Mouse (Mus musculus) CH12.LX (cell line): ENCODE results near the gene Adra1b. TPM values are rescaled to one million over a fixed set of nuclear protein-coding genes. Genes with fewer than 3 reads are reported as not detected.

ENCODE experiments used
- DNase-seq: peaks from one replicate; pipeline ENCODE4 v3.0.0-alpha.2; 2013; ENCODE audit errors: extremely low read depth
- H3K27ac ChIP-seq: 2 replicates; pipeline ENCODE4 v1.5.1; 2012; ENCODE audit warnings: low read depth, mild to moderate bottlenecking, control low read depth, moderate library complexity; ENCODE audit not compliant: insufficient read depth
- H3K27me3 ChIP-seq: replicated peaks from 2 replicates; pipeline ENCODE3; 2012; ENCODE audit warnings: inconsistent platforms
- H3K36me3 ChIP-seq, 2 experiments: replicated peaks in 1 of 2; 2 replicates each; pipeline versions ENCODE3 to v1.6.1; 2012; ENCODE audit warnings: inconsistent platforms in 1 of 2, low read length in 1 of 2, mild to moderate bottlenecking in 1 of 2, mixed read lengths in 1 of 2, moderate library complexity in 1 of 2; ENCODE audit not compliant: control insufficient read depth in 1 of 2, insufficient read depth in 1 of 2
- H3K4me1 ChIP-seq, 2 experiments: 2 replicates each; pipeline ENCODE4 v1.6.1; 2012; ENCODE audit warnings: inconsistent platforms in 1 of 2, moderate library complexity in 1 of 2; ENCODE audit not compliant: insufficient read depth in 2 of 2, control insufficient read depth in 1 of 2
- H3K4me2 ChIP-seq: 2 replicates; pipeline ENCODE4 v1.6.1; 2012; ENCODE audit warnings: low read depth, mild to moderate bottlenecking, control low read depth; ENCODE audit not compliant: poor library complexity, insufficient read depth, severe bottlenecking
- H3K4me3 ChIP-seq, 3 experiments: fragments of 150-350 bp in 1 of 3; sonication (generic) in 1 of 3; replicated peaks in 1 of 3; 2 replicates each; pipeline versions ENCODE3 to v1.5.1; 2011 to 2012; ENCODE audit warnings: low read depth in 2 of 3, low read length in 2 of 3, mild to moderate bottlenecking in 2 of 3, moderate library complexity in 2 of 3, control low read depth in 1 of 3, improper control_type of control experiment in 1 of 3, inconsistent platforms in 1 of 3, mixed read lengths in 1 of 3; ENCODE audit not compliant: poor library complexity in 1 of 3
- H3K79me2 ChIP-seq: replicated peaks from 2 replicates; pipeline ENCODE4 v1.6.1; 2012; ENCODE audit warnings: mild to moderate bottlenecking, moderate library complexity; ENCODE audit not compliant: control insufficient read depth, poor library complexity, insufficient read depth, severe bottlenecking; ENCODE audit errors: extremely low read depth
- H3K9ac ChIP-seq: 2 replicates; pipeline ENCODE4 v1.6.1; 2012; ENCODE audit warnings: low read depth, mild to moderate bottlenecking, control low read depth, moderate library complexity; ENCODE audit not compliant: insufficient read depth
- H3K9me3 ChIP-seq: replicated peaks from 2 replicates; pipeline ENCODE3; 2012; ENCODE audit warnings: low read length, inconsistent platforms, mixed read lengths
- CTCF ChIP-seq, 2 experiments: IDR thresholded peaks in 1 of 2; conservative IDR thresholded peaks in 1 of 2; 2 replicates each; pipeline ENCODE4 v1.5.1; 2011 to 2012; ENCODE audit warnings: low read depth in 2 of 2, low read length in 2 of 2, improper control_type of control experiment in 1 of 2, inconsistent platforms in 1 of 2, mild to moderate bottlenecking in 1 of 2, moderate library complexity in 1 of 2
- E2F4 ChIP-seq: IDR thresholded peaks from 2 replicates; pipeline ENCODE4 v1.6.1; 2011; ENCODE audit warnings: low read depth, low read length, improper control_type of control experiment; ENCODE audit not compliant: insufficient replicate concordance
- ELF1 ChIP-seq: IDR thresholded peaks from 2 replicates; pipeline ENCODE4 v1.6.1; 2014; ENCODE audit warnings: low read depth, mild to moderate bottlenecking, inconsistent platforms, low read length, improper control_type of control experiment
- EP300 ChIP-seq: IDR thresholded peaks from 2 replicates; pipeline ENCODE4 v1.6.1; 2011; ENCODE audit warnings: low read length, improper control_type of control experiment
- HCFC1 ChIP-seq: IDR thresholded peaks from 2 replicates; pipeline ENCODE4 v1.6.1; 2012; ENCODE audit warnings: low read depth, mild to moderate bottlenecking, inconsistent platforms, low read length, improper control_type of control experiment
- MAX ChIP-seq: IDR thresholded peaks from 2 replicates; pipeline ENCODE4 v1.6.1; 2011; ENCODE audit warnings: low read length, improper control_type of control experiment
- MEF2A ChIP-seq: IDR thresholded peaks from 2 replicates; pipeline ENCODE4 v1.6.1; 2014; ENCODE audit warnings: low read depth, mild to moderate bottlenecking, inconsistent platforms, low read length, improper control_type of control experiment, borderline replicate concordance
- MXI1 ChIP-seq: IDR thresholded peaks from 2 replicates; pipeline ENCODE4 v1.6.1; 2011; ENCODE audit warnings: mild to moderate bottlenecking, low read depth, low read length, improper control_type of control experiment
- NELFE ChIP-seq: IDR thresholded peaks from 2 replicates; pipeline ENCODE4 v1.6.1; 2011; ENCODE audit warnings: low read depth, low read length, improper control_type of control experiment
- NRF1 ChIP-seq: IDR thresholded peaks from 2 replicates; pipeline ENCODE4 v1.6.1; 2014; ENCODE audit warnings: low read depth, mild to moderate bottlenecking, inconsistent platforms, low read length, improper control_type of control experiment, moderate library complexity
- PAX5 ChIP-seq: IDR thresholded peaks from 2 replicates; pipeline ENCODE4 v1.6.1; 2012; ENCODE audit warnings: low read length, inconsistent platforms, mixed read lengths
- RAD21 ChIP-seq: IDR thresholded peaks from 2 replicates; pipeline ENCODE4 v1.6.1; 2011; ENCODE audit warnings: low read depth, mild to moderate bottlenecking, low read length, improper control_type of control experiment, moderate library complexity
- SIN3A ChIP-seq: IDR thresholded peaks from 2 replicates; pipeline ENCODE4 v1.6.1; 2012; ENCODE audit warnings: low read length, improper control_type of control experiment, inconsistent platforms
- SMC3 ChIP-seq: IDR thresholded peaks from 2 replicates; pipeline ENCODE4 v1.6.1; 2011; ENCODE audit warnings: low read depth, low read length, improper control_type of control experiment
- TBP ChIP-seq: conservative IDR thresholded peaks from 2 replicates; pipeline ENCODE4 v1.6.1; 2011; ENCODE audit warnings: low read depth, low read length, improper control_type of control experiment
- TCF12 ChIP-seq: IDR thresholded peaks from 2 replicates; pipeline ENCODE4 v1.6.1; 2014; ENCODE audit warnings: low read depth, mild to moderate bottlenecking, inconsistent platforms, low read length, improper control_type of control experiment
- UBTF ChIP-seq: IDR thresholded peaks from 2 replicates; pipeline ENCODE4 v1.6.1; 2012; ENCODE audit warnings: low read depth, mild to moderate bottlenecking, inconsistent platforms, low read length, improper control_type of control experiment, moderate library complexity
- ZC3H11A ChIP-seq: IDR thresholded peaks from 2 replicates; pipeline ENCODE4 v1.6.1; 2012; ENCODE audit warnings: low read depth, mild to moderate bottlenecking, inconsistent platforms, low read length, improper control_type of control experiment
- ZNF384 ChIP-seq: IDR thresholded peaks from 2 replicates; pipeline ENCODE4 v1.6.1; 2012; ENCODE audit warnings: low read depth, low read length, improper control_type of control experiment, inconsistent platforms
- dilution Hi-C: fragments of 300-500 bp; cut with MboI; formaldehyde crosslinking; loops from 2 replicates; pipeline ENCODE4 v1.14.3; 2020; ENCODE audit warnings: low sequenced_read_pairs; ENCODE audit not compliant: extremely low pct_unique_long_range_greater_than_20kb, extremely low pct_ligation_motif_present
- in situ Hi-C: fragments of 300-500 bp; cut with MboI; formaldehyde crosslinking; loops from 3 replicates; pipeline ENCODE4 v1.14.3; 2019; ENCODE audit warnings: low sequenced_read_pairs, low pct_ligation_motif_present, low pct_unique_long_range_greater_than_20kb, mixed read lengths
- polyA plus RNA-seq: library from polyadenylated mRNA; unstranded; fragments of >175 nt; gene quantifications from 2 replicates; pipeline ENCODE4 v1.2.1, GENCODE M21; 2012; ENCODE audit warnings: low read depth; ENCODE audit not compliant: insufficient read length
- total RNA-seq, 2 experiments: library from RNA; depleted of rRNA; stranded (reverse); fragments of 300-350 nt in 1 of 2; fragments of >200 nt in 1 of 2; gene quantifications; 2 replicates each; pipeline ENCODE4 v1.2.3; 2012 to 2014

The Adra1b gene
- total and polyA plus RNA-seq, 3 experiments = not detected

GRCm38 (mm10) chr11:43831530-43831929 lies 69.5 kb downstream of the Adra1b start:
- Histone ChIP-seq H3K9me3 (no peaks in the 10 kb centered on the region), H3K27me3 (peaks cover 24% of the 10 kb centered on the region), H3K27ac (no peak overlapping the region), H3K4me1 (no peaks in the 10 kb centered on the region; a peak in 1 of 4 replicates), H3K79me2 (no peaks in the 10 kb centered on the region)
- TF ChIP-seq PAX5 (no peak), MAX (no peak), ELF1 (no peak), ZC3H11A (no peak), UBTF (no peak), SMC3 (no peak)
- TF ChIP-seq, all 38 proteins: peak for 0
- in situ Hi-C loops (no loop called here), dilution Hi-C loops (no loop called here)
- no peak overlapping the region for H3K4me2 ChIP-seq
- no peak overlapping the region for H3K9ac ChIP-seq
- no peak for DNase-seq
- no peak overlapping the region for H3K4me3 ChIP-seq
- no peaks in the 10 kb centered on the region for H3K36me3 ChIP-seq

DNA sequence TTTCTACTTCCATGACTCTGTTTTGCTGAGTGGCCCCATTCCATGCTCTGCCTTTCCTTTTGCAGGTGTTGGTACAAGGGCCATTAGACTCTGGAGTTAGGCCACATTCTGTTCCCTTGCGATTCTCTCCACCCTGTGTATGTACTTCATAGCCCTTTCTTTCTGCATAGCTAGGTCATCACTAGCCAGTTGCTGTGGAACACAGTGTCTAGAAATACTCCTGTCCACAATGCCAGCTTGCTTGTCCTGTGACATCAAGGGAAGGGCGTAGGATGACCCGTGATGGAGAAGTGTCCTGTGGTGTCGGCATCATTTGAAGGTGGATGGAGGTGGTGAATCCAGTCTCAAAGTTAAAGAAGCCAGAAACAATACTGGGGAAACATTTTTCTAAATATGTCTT lies 74.2 kb downstream of the Adra1b start:
- in situ Hi-C loops = no loop called here
- dilution Hi-C loops = no loop called here
- Histone ChIP-seq H3K27me3 (no peaks in the 10 kb centered on the region), H3K4me1 (no peaks in the 10 kb centered on the region), H3K27ac (no peak overlapping the region), H3K79me2 (no peaks in the 10 kb centered on the region), H3K36me3 (no peaks in the 10 kb centered on the region), H3K4me2 (no peak overlapping the region), H3K4me3 (no peak overlapping the region), H3K9ac (no peak overlapping the region), H3K9me3 (no peaks in the 10 kb centered on the region)
- no peak for DNase-seq
- TF ChIP-seq ELF1 (no peak), MXI1 (no peak), E2F4 (no peak), TCF12 (no peak), ZNF384 (no peak), MEF2A (no peak), TBP (no peak), RAD21 (no peak), SIN3A (no peak), EP300 (no peak), CTCF (conservative IDR thresholded peaks at IDR 0.05 in 1 of 2, IDR thresholded peaks at IDR 0.05 in 1 of 2; ENCODE audit: low read depth in 2 of 2, low read length in 2 of 2) (no peak), NELFE (no peak), HCFC1 (no peak), NRF1 (no peak)
